Mouse (Mus musculus) C2C12 (cell line): ENCODE measurements around the gene Lsm7.

ENCODE experiments used
- CTCF ChIP-seq: IDR thresholded peaks from one replicate; pipeline ENCODE4 v1.5.1; 2011; ENCODE audit not compliant: control insufficient read depth, insufficient read depth, insufficient read length
- MAX ChIP-seq: IDR thresholded peaks from one replicate; pipeline ENCODE4 v1.6.1; 2011; ENCODE audit warnings: mild to moderate bottlenecking, control low read depth
- MYOD1 ChIP-seq: IDR thresholded peaks from one replicate; pipeline ENCODE4 v1.6.1; 2011; ENCODE audit warnings: low read depth; ENCODE audit not compliant: control insufficient read depth, insufficient read length
- MYOG ChIP-seq: IDR thresholded peaks from one replicate; pipeline ENCODE4 v1.6.1; 2011; ENCODE audit not compliant: control insufficient read depth, insufficient read length; ENCODE audit errors: extremely low read depth
- USF1 ChIP-seq: IDR thresholded peaks from one replicate; pipeline ENCODE4 v1.6.1; 2011; ENCODE audit warnings: low read depth, mild to moderate bottlenecking, control low read depth, moderate library complexity

DNA sequence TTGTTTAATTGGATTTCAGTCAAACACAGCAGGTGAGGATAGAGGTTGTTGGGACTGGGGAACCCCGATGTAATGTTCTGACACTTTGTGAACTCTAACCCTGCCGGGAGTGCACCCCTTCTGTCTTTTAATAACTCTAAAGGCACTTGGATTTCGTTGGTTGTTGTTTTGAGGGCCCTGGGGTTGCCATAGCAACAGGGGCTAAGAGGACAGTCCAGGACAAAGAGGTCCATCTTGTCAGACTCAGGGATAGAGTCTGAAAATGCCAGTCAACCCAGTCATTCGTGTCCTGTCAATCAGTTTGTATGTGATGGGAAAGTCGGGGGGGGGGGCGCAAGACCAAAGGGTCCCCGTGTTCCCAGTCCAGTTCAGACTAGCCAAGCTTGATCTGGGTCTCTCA is 22.2 kb downstream of the Lsm7 start:
- no peak for TF ChIP-seq CTCF
- TF ChIP-seq USF1, result no peak
- TF ChIP-seq MYOD1, result no peak
- no peak for TF ChIP-seq MAX
- no peak for TF ChIP-seq MYOG
